Mouse (Mus musculus): Measurements from ENCODE around the gene Fis1. TPM values are rescaled to one million over a fixed set of nuclear protein-coding genes. Genes with fewer than 3 reads are reported as not detected.

Gene Fis1
- polyA plus RNA-seq, 1 experiment from 2014 or later, result 309 TPM

DNA sequence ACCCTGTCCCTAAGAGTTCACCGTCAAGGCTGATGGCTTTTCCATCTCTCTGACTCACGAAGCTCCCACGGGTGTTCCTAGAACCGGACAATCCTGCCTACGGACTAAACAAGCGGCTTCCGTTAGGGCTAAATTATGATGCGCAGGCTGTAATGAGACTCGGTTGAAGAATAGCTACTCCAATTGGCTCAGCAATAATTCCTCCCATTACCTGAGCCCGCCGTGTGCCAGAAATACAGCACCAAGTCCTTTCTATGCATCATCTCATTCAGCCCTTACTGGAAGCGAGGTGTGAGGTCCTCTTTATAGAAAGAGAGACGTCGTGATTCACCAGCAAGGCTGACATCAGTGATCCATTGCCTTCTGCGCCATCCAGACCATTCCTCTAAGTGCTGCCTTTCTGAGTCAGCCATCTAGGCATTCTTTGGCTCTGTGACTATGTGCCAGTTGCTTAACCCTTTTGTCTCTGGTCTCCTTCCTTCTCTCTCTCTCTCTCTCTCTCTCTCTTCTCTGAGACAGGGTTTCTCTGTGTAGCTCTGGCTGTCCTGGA lies 59.4 kb downstream of the Fis1 start:
- no peaks in the 10 kb centered on the region for H3K4me1 ChIP-seq (replicated peaks; ENCODE audit: control insufficient read depth, insufficient read depth, low read length)
- ATAC-seq (replicated peaks; ENCODE audit: low FRiP score, low TSS enrichment, low read depth), result no peak
- no peak overlapping the region for H3K4me2 ChIP-seq (ENCODE audit: low read length)
- H3K4me3 ChIP-seq (ENCODE audit: low read depth, low read length), result no peak overlapping the region
- no peaks in the 10 kb centered on the region for H3K27me3 ChIP-seq (replicated peaks; ENCODE audit: control insufficient read depth, insufficient read depth, low read length)
- H3K36me3 ChIP-seq (ENCODE audit: control insufficient read depth, insufficient read depth, low read length), result no peaks in the 10 kb centered on the region
- no peak for DNase-seq (ENCODE audit: low spot score)
- WGBS, result 66% methylated on average over 15 of the region's 15 CpGs
- no peak overlapping the region for H3K9ac ChIP-seq (ENCODE audit: low read length)
- no peaks in the 10 kb centered on the region for H3K9me3 ChIP-seq (ENCODE audit: control insufficient read depth, low read length)
- no peak overlapping the region for H3K27ac ChIP-seq (ENCODE audit: low read depth)

MicroRNAs within 50 kb of the gene (microRNA counts, 519-probe panel; counts per million panel counts)
- microRNA mmu-miR-702, result not detected

Small RNA genes lying within 50 kb of the gene (microRNA-seq; reads per million reads assigned to microRNA genes)
- 48.6 reads per million, percentile 53 among the genes with 10 or more reads in this experiment for gene Mir702

Other genes with a start within 250 kb of the Fis1 start
- gene Col26a1, start 70.1 kb upstream of the Fis1 start, polyA plus RNA-seq (2014; fragmentation: Nextera tagmentation; extraction: Ambion mirVana), result 8.7 and 10.4 TPM in 2 replicates
- 59.4 and 71.7 TPM in 2 replicates for gene Ift22, start 45.1 kb upstream of the Fis1 start, polyA plus RNA-seq (2014; fragmentation: Nextera tagmentation; extraction: Ambion mirVana)
- 12.7 and 18.4 TPM in 2 replicates for gene Cldn15, start 13.3 kb downstream of the Fis1 start, polyA plus RNA-seq (2014; fragmentation: Nextera tagmentation; extraction: Ambion mirVana)
- gene Plod3, start 33.7 kb downstream of the Fis1 start, polyA plus RNA-seq (2014; fragmentation: Nextera tagmentation; extraction: Ambion mirVana), result 42.0 and 44.1 TPM in 2 replicates
- 102 and 104 TPM in 2 replicates for gene Znhit1, start 34.7 kb downstream of the Fis1 start, polyA plus RNA-seq (2014; fragmentation: Nextera tagmentation; extraction: Ambion mirVana)
- 0.36 and 0.53 TPM in 2 replicates for gene Vgf, start 73.1 kb downstream of the Fis1 start, polyA plus RNA-seq (2014; fragmentation: Nextera tagmentation; extraction: Ambion mirVana)
- gene Ap1s1, start 92.9 kb downstream of the Fis1 start, polyA plus RNA-seq (2014; fragmentation: Nextera tagmentation; extraction: Ambion mirVana), result 188 and 189 TPM in 2 replicates
- 0.34 and 0.36 TPM in 2 replicates for gene Serpine1, start 119.0 kb downstream of the Fis1 start, polyA plus RNA-seq (2014; fragmentation: Nextera tagmentation; extraction: Ambion mirVana)
- gene Trim56, start 162.9 kb downstream of the Fis1 start, polyA plus RNA-seq (2014; fragmentation: Nextera tagmentation; extraction: Ambion mirVana), result 8.5 and 9.7 TPM in 2 replicates
- 0.81 and 1.3 TPM in 2 replicates for gene Muc3, start 196.0 kb downstream of the Fis1 start, polyA plus RNA-seq (2014; fragmentation: Nextera tagmentation; extraction: Ambion mirVana)

Measured in intestine, embryonic 14.5 days (tissue).